8 mouse cellular contexts compared by ENCODE assay signal in genomic region chr10:125996989-125997388, GRCm38 (mm10). TPM values are rescaled to one million over a fixed set of nuclear protein-coding genes. Genes with fewer than 3 reads are reported as not detected.
A peak's percentile ranks its signal among the peaks of the same experiment; 100 is the strongest.
DNase-seq lines count a peak whose midpoint lies in the region; ATAC-seq and TF ChIP-seq lines count a peak whose summit lies in the region.
"Had no signal": no experiment of that assay in that cellular context is flagged by ENCODE, and none has a peak within 500 bp of the region (broad histone marks: within the 10 kb centered on the region; RNA-seq: fewer than 3 reads in every experiment).

No protein-coding gene starts in this region.

- TF ChIP-seq CTCF in intestine, postnatal 0 days (IDR thresholded peaks at IDR 0.05; ENCODE audit: low read depth): no peak

- no peaks in the 10 kb centered on the region; the same call in 1 of the 2 replicates for H3K36me3 ChIP-seq in neural tube, embryonic 15.5 days
- peaks cover 49% of the 10 kb centered on the region for H3K36me3 ChIP-seq in intestine, postnatal 0 days (ENCODE audit: control insufficient read depth, insufficient read depth)

- DNase-seq in left cerebral cortex, postnatal 4 days: peak; percentile 87
- no peak for DNase-seq in left cerebral cortex, postnatal 14 days (ENCODE audit: low spot score in 2 of 2)
- DNase-seq in cerebellum, postnatal 25 days: peak; percentile 53 to 70
- peak; percentile 34 for DNase-seq in kidney, adult 9 months
- DNase-seq in heart, postnatal 4 days: no peak
- DNase-seq: liver, embryonic 13.5 days had no signal

- peak; percentile 41; the same call in 1 of the 2 replicates for ATAC-seq in neural tube, embryonic 15.5 days (ENCODE audit: low FRiP score)
- ATAC-seq in intestine, postnatal 0 days: no peak

- no peaks in the 10 kb centered on the region for H3K27me3 ChIP-seq in neural tube, embryonic 15.5 days (replicated peaks)
- H3K27me3 ChIP-seq in intestine, postnatal 0 days (replicated peaks; ENCODE audit: control insufficient read depth, insufficient read depth, low read length): no peaks in the 10 kb centered on the region
- H3K27me3 ChIP-seq: liver, embryonic 13.5 days had no signal

- intact Hi-C loops in left cerebral cortex, postnatal 4 days (cut with DNase I): no loop called here
- intact Hi-C loops in left cerebral cortex, postnatal 14 days (cut with DNase I): loop anchor here (10.0 kb wide), 1 partner anchor 272 kb away; no protein-coding TSS in a partner anchor

- H3K27ac ChIP-seq in neural tube, embryonic 15.5 days (replicated peaks): no peak overlapping the region
- no peak overlapping the region for H3K27ac ChIP-seq in intestine, postnatal 0 days (ENCODE audit: low read depth, low read length)
- H3K27ac ChIP-seq: liver, embryonic 13.5 days had no signal

- H3K9ac ChIP-seq in neural tube, embryonic 15.5 days (replicated peaks): no peak overlapping the region
- no peak overlapping the region for H3K9ac ChIP-seq in intestine, postnatal 0 days (ENCODE audit: low read depth, low read length)
- H3K9ac ChIP-seq: liver, embryonic 13.5 days had no signal

- 26% methylated on average over 9 of the region's 9 CpGs for WGBS in neural tube, embryonic 15.5 days
- WGBS in intestine, postnatal 0 days: 82% methylated on average over 9 of the region's 9 CpGs

- no peak overlapping the region for H3K4me3 ChIP-seq in neural tube, embryonic 15.5 days (replicated peaks)
- H3K4me3 ChIP-seq in intestine, postnatal 0 days (ENCODE audit: low read depth, low read length): no peak overlapping the region
- H3K4me3 ChIP-seq: liver, embryonic 13.5 days had no signal

- H3K4me1 ChIP-seq in neural tube, embryonic 15.5 days: peaks cover 14% of the 10 kb centered on the region
- H3K4me1 ChIP-seq in intestine, postnatal 0 days (replicated peaks; ENCODE audit: control insufficient read depth, insufficient read depth, low read length): no peaks in the 10 kb centered on the region; the same call in 1 of the 2 replicates
- H3K4me1 ChIP-seq: liver, embryonic 13.5 days had no signal

- no peak overlapping the region for H3K4me2 ChIP-seq in neural tube, embryonic 15.5 days
- no peak overlapping the region for H3K4me2 ChIP-seq in intestine, postnatal 0 days (replicated peaks; ENCODE audit: low read depth)
- H3K4me2 ChIP-seq: liver, embryonic 13.5 days had no signal

- H3K9me3 ChIP-seq in neural tube, embryonic 15.5 days (replicated peaks): no peaks in the 10 kb centered on the region
- H3K9me3 ChIP-seq in intestine, postnatal 0 days (ENCODE audit: control insufficient read depth): no peaks in the 10 kb centered on the region
- H3K9me3 ChIP-seq: liver, embryonic 13.5 days had no signal

RNA-seq across cellular contexts. Expression of gene Lrig3, which starts 31.0 kb away (rescaled TPM):
- 1 to 10 TPM; 4.4 to 4.6 TPM for total RNA-seq in left cerebral cortex, postnatal 4 days (2021)
- total RNA-seq in left cerebral cortex, postnatal 14 days (2021): 1 to 10 TPM; 3.1 to 3.7 TPM
- 3.2 and 5.2 TPM in 2 replicates for polyA plus RNA-seq in neural tube, embryonic 15.5 days (2015; fragmentation: Nextera tagmentation; extraction: Ambion mirVana)
- 6.7 and 6.9 TPM in 2 replicates for polyA plus RNA-seq in intestine, postnatal 0 days (2015; fragmentation: Nextera tagmentation; extraction: Ambion mirVana)
- 1 to 10 TPM; 3.5 to 4.0 TPM for total RNA-seq in heart, postnatal 4 days (2021)

Comparison
In these comparisons a context has a peak if more than half of its experiments do, and no peak if none do; other contexts are left out.
1. DNase-seq: peak in left cerebral cortex, postnatal 4 days (single experiment), cerebellum, postnatal 25 days (2 of 2) and kidney, adult 9 months (single experiment); none in left cerebral cortex, postnatal 14 days (0 of 2) and heart, postnatal 4 days (single experiment).